Mouse (Mus musculus): ENCODE data around the gene Smpd3. TPM values are rescaled to one million over a fixed set of nuclear protein-coding genes. Genes with fewer than 3 reads are reported as not detected.
A peak's percentile ranks its signal among the peaks of the same experiment; 100 is the strongest.

Smpd3 gene
- 2.7 and 2.9 TPM in 2 replicates for polyA plus RNA-seq (2015; fragmentation: Nextera tagmentation; extraction: Ambion mirVana)

DNA sequence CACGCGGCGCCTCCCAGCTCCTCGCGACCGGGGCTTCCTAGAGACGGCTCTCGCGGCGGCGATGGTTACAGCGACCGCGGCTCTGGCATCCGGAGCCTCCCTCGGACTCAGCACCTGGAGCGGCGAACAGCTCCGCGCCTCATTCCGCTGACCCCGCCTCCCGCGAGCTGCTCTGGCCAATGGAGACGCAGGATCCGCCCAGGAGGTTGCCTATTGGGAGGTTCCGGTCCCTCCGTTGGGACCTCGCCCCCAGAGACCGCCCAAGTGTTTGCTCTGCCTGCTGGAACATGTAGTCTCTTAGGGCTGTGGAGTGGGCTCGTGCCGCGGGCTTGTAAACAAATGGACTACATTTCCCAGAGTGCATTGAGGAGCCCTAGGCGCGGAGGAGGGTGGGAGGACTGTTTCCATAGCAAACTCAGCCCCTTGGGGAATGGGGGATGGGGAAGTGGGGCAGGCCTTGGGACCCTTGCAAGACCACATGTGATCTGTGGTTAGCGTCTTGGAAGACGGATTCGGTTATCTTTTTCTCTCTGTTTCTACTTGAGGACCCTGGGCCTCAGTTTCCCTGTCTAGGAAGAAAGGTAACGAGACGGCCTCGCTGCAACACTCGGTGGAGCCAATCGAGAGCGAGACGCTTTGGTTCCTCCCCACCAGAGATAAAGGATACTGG is at the start of gene Smpd3:
Gene Smpd3, minus strand, starts transcription at position 137 of the 670 bp plus-strand sequence.
- H3K4me3 ChIP-seq (ENCODE audit: low read length): peak within 1 kb of the TSS; percentile 71
- H3K9ac ChIP-seq (ENCODE audit: low read length): peak within 1 kb of the TSS; percentile 71
- peaks cover 24% of the 10 kb centered on the region for H3K27me3 ChIP-seq (ENCODE audit: control insufficient read depth, insufficient read depth, low read length)
- ATAC-seq (replicated peaks; ENCODE audit: extremely low read depth, insufficient read depth, low FRiP score): peak; percentile 99
- no peaks in the 10 kb centered on the region for H3K9me3 ChIP-seq (replicated peaks; ENCODE audit: control insufficient read depth, low read length)
- under 1% methylated on average over 45 of the region's 45 CpGs for WGBS
- H3K27ac ChIP-seq (ENCODE audit: low read length): peak within 1 kb of the TSS; percentile 68
- H3K4me2 ChIP-seq (ENCODE audit: low read depth, low read length): peak within 1 kb of the TSS; percentile 73
- no peaks in the 10 kb centered on the region for H3K36me3 ChIP-seq (ENCODE audit: control insufficient read depth, insufficient read depth)
- H3K4me1 ChIP-seq (ENCODE audit: control insufficient read depth, insufficient read depth, low read length): peaks cover 9% of the 10 kb centered on the region; the same call in 1 of the 2 replicates

DNA sequence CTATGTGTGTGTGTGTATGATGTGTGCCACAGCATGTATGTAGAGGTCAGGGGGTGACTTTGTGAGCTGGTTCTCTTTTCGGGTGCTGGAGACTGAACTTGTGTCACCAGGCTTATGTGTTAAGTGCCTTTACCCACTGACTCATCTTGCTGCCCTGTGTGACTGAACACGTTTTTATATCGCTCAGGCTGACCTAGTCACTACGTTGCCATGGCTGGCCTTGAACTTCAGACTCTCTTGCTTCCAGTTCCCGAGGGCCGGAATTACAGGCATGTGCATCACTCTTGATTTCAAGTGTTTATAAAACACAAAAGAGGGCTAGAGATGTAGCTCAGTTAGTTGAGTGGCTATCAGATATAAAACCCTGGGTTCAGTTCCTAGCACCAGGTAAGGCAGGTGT is 43.2 kb upstream of the Smpd3 start:
- 81% methylated on average over 6 of the region's 6 CpGs for WGBS
- Histone ChIP-seq H3K9ac (ENCODE audit: low read length) (no peak overlapping the region), H3K4me3 (ENCODE audit: low read length) (no peak overlapping the region), H3K4me2 (ENCODE audit: low read depth, low read length) (no peak overlapping the region), H3K9me3 (replicated peaks; ENCODE audit: control insufficient read depth, low read length) (no peaks in the 10 kb centered on the region), H3K4me1 (ENCODE audit: control insufficient read depth, insufficient read depth, low read length) (peaks cover 20% of the 10 kb centered on the region), H3K27me3 (ENCODE audit: control insufficient read depth, insufficient read depth, low read length) (no peaks in the 10 kb centered on the region), H3K36me3 (ENCODE audit: control insufficient read depth, insufficient read depth) (no peaks in the 10 kb centered on the region), H3K27ac (ENCODE audit: low read length) (no peak overlapping the region)
- no peak for ATAC-seq (replicated peaks; ENCODE audit: extremely low read depth, insufficient read depth, low FRiP score)

DNA sequence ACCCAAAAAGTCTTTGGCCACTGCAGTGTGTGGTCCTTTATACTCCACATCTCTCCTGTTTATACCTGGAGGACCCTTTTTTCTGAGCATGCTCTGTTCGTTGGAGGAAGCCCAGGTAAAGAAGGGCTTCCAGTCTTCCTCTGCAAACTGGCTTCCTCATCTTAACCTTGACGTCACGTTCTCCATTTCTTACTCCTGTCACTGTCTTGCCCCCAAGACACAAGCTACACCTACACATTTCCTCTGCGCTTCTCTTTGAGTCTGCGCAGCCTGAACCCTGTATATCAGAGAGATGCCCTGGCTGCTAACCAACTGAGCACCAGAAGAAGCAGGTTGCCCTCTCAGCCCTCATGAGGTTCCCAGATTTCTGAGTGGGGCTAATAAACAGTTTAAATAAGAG is 41.6 kb upstream of the Smpd3 start:
- Histone ChIP-seq H3K9ac (ENCODE audit: low read length) (no peak overlapping the region), H3K36me3 (ENCODE audit: control insufficient read depth, insufficient read depth) (no peaks in the 10 kb centered on the region), H3K4me1 (ENCODE audit: control insufficient read depth, insufficient read depth, low read length) (peaks cover 20% of the 10 kb centered on the region), H3K9me3 (replicated peaks; ENCODE audit: control insufficient read depth, low read length) (no peaks in the 10 kb centered on the region), H3K4me2 (ENCODE audit: low read depth, low read length) (no peak overlapping the region), H3K27ac (ENCODE audit: low read length) (peak overlapping the region; percentile 36), H3K4me3 (ENCODE audit: low read length) (no peak overlapping the region), H3K27me3 (ENCODE audit: control insufficient read depth, insufficient read depth, low read length) (no peaks in the 10 kb centered on the region)
- no peak for ATAC-seq (replicated peaks; ENCODE audit: extremely low read depth, insufficient read depth, low FRiP score)
- 69% methylated on average over 5 of the region's 5 CpGs for WGBS

DNA sequence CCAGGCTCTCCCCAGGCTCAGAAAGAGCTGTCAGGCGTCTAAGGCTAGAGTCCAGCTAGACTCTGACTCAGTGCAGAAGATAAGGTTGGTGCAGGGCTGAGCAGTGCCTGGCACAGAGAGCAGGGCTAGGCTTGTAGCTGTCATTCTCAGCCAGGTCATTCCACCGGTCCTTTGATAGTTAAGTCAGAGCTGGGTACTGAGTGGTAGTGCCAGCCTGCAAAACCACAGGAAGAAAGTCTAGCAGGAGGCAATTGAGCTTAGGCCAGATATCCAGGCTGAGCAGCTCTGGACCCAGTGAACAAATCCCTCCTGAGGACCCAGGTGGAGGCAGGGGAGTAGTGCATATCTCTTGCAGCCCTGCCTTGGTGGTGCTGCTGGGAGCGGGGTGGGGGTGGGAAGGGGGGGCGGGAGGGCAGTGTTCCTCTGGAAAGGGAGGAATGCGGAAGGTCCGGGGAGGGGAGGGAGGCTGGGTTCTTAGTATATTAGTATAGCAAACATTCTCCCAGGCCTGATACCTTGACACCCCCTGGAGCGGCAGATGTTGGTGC is 40.8 kb upstream of the Smpd3 start:
- peak; percentile 75 for ATAC-seq (replicated peaks; ENCODE audit: extremely low read depth, insufficient read depth, low FRiP score)
- H3K4me1 ChIP-seq (ENCODE audit: control insufficient read depth, insufficient read depth, low read length): peaks cover 20% of the 10 kb centered on the region
- no peaks in the 10 kb centered on the region for H3K9me3 ChIP-seq (replicated peaks; ENCODE audit: control insufficient read depth, low read length)
- no peak overlapping the region for H3K9ac ChIP-seq (ENCODE audit: low read length)
- 16% methylated on average over 7 of the region's 7 CpGs for WGBS
- no peak overlapping the region for H3K4me2 ChIP-seq (ENCODE audit: low read depth, low read length)
- H3K4me3 ChIP-seq (ENCODE audit: low read length): no peak overlapping the region
- no peaks in the 10 kb centered on the region for H3K36me3 ChIP-seq (ENCODE audit: control insufficient read depth, insufficient read depth)
- H3K27me3 ChIP-seq (ENCODE audit: control insufficient read depth, insufficient read depth, low read length): no peaks in the 10 kb centered on the region
- H3K27ac ChIP-seq (ENCODE audit: low read length): peak overlapping the region; percentile 36

DNA sequence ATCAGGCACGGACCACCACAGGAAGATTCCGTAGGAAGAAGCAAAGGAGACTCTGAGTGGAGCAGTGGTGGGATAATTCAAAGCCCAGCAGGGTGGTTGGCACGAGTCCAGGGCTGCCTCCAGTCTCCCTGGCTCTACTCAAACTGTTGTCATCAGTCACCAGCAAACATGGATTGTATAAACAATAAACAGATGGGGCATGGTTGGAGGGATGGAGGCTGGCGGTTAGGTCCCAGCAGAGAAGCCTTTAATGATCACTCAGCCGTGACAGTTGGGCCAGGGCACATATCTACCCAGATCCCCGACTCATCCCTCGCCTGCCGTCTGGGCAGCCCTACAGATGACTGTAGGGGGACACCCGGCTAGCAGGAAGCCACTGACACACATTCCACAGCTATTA is 39.1 kb upstream of the Smpd3 start:
- H3K9me3 ChIP-seq (replicated peaks; ENCODE audit: control insufficient read depth, low read length): no peaks in the 10 kb centered on the region
- no peak overlapping the region for H3K27ac ChIP-seq (ENCODE audit: low read length)
- no peak overlapping the region for H3K4me2 ChIP-seq (ENCODE audit: low read depth, low read length)
- 26% methylated on average over 9 of the region's 9 CpGs for WGBS
- no peak for ATAC-seq (replicated peaks; ENCODE audit: extremely low read depth, insufficient read depth, low FRiP score)
- H3K4me1 ChIP-seq (ENCODE audit: control insufficient read depth, insufficient read depth, low read length): peaks cover 20% of the 10 kb centered on the region
- no peaks in the 10 kb centered on the region for H3K36me3 ChIP-seq (ENCODE audit: control insufficient read depth, insufficient read depth)
- no peaks in the 10 kb centered on the region for H3K27me3 ChIP-seq (ENCODE audit: control insufficient read depth, insufficient read depth, low read length)
- H3K4me3 ChIP-seq (ENCODE audit: low read length): no peak overlapping the region
- no peak overlapping the region for H3K9ac ChIP-seq (ENCODE audit: low read length)

DNA sequence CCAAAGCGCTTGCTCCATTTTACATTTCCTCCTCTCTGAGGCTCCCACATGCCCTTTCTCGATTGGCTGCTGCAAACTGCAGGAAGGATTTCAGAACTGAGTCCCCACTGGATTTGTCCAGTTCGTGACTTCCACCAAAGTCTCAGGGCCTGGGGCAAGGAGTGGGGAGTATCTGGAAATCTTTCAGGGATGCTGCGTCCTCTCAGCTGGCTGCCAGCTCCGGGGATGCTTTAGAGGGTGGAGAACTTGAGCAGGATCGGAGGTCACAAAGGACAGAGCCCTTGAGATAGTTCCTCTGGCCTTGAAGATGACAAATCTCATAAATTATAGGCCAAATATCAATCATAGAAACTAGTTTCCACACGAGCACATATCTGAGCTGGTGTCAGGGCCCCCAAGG is 38.2 kb upstream of the Smpd3 start:
- no peak overlapping the region for H3K4me3 ChIP-seq (ENCODE audit: low read length)
- 69% methylated on average over 7 of the region's 7 CpGs for WGBS
- H3K9me3 ChIP-seq (replicated peaks; ENCODE audit: control insufficient read depth, low read length): no peaks in the 10 kb centered on the region
- no peaks in the 10 kb centered on the region for H3K27me3 ChIP-seq (ENCODE audit: control insufficient read depth, insufficient read depth, low read length)
- H3K27ac ChIP-seq (ENCODE audit: low read length): no peak overlapping the region
- H3K36me3 ChIP-seq (ENCODE audit: control insufficient read depth, insufficient read depth): no peaks in the 10 kb centered on the region
- H3K4me2 ChIP-seq (ENCODE audit: low read depth, low read length): no peak overlapping the region
- no peak for ATAC-seq (replicated peaks; ENCODE audit: extremely low read depth, insufficient read depth, low FRiP score)
- peaks cover 20% of the 10 kb centered on the region for H3K4me1 ChIP-seq (ENCODE audit: control insufficient read depth, insufficient read depth, low read length)
- H3K9ac ChIP-seq (ENCODE audit: low read length): no peak overlapping the region

DNA sequence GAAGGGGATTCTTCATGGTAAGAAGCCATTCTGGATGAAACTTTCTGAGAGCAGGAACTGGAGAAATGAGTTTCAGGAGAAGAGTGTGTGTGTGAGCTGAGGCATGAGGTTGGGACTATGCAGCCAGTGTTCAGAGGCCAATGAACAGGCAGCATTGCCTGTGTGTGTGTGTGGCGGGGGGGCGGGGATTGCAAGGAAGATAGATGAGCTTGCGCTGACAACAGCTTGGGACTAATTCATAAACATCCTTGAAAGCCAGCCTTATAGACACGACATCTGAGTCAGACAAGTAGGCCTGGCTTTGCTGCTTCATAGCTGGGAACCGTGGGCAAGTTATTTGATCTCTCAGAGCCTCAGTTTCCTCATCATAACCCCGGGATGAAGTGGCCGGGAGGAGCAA is 31.3 kb upstream of the Smpd3 start:
- 70% methylated on average over 7 of the region's 7 CpGs for whole genome bisulfite sequencing
- H3K9ac ChIP-seq (ENCODE audit: low read length): no peak overlapping the region
- H3K4me2 ChIP-seq (ENCODE audit: low read depth, low read length): no peak overlapping the region
- no peaks in the 10 kb centered on the region for H3K4me1 ChIP-seq (ENCODE audit: control insufficient read depth, insufficient read depth, low read length)
- H3K27me3 ChIP-seq (ENCODE audit: control insufficient read depth, insufficient read depth, low read length): no peaks in the 10 kb centered on the region
- H3K27ac ChIP-seq (ENCODE audit: low read length): no peak overlapping the region
- H3K36me3 ChIP-seq (ENCODE audit: control insufficient read depth, insufficient read depth): no peaks in the 10 kb centered on the region
- peaks cover 4% of the 10 kb centered on the region for H3K9me3 ChIP-seq (replicated peaks; ENCODE audit: control insufficient read depth, low read length)
- ATAC-seq (replicated peaks; ENCODE audit: extremely low read depth, insufficient read depth, low FRiP score): no peak
- H3K4me3 ChIP-seq (ENCODE audit: low read length): no peak overlapping the region

DNA sequence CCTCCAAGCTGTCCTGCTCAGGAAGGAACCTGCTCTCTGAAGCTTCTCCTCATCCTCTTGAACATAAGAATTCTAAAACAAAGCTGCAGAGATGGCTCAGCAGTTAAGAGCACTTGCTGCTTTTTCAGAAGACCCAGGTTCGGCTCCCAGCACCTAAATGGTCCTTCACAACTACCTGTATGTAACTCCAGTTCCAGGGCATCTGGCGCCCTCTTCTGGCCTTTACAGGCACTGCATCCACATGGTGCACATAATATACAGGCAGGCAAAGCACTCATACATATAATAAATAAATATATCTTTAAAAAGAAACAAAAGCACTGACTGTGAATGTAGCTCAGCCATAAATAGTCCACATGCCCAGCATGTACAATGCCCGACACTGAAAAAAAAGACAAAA is 30.7 kb upstream of the Smpd3 start:
- Histone ChIP-seq H3K36me3 (ENCODE audit: control insufficient read depth, insufficient read depth) (no peaks in the 10 kb centered on the region), H3K4me3 (ENCODE audit: low read length) (no peak overlapping the region), H3K4me2 (ENCODE audit: low read depth, low read length) (no peak overlapping the region), H3K4me1 (ENCODE audit: control insufficient read depth, insufficient read depth, low read length) (no peaks in the 10 kb centered on the region), H3K9ac (ENCODE audit: low read length) (no peak overlapping the region), H3K27me3 (ENCODE audit: control insufficient read depth, insufficient read depth, low read length) (no peaks in the 10 kb centered on the region), H3K9me3 (replicated peaks; ENCODE audit: control insufficient read depth, low read length) (peaks cover 4% of the 10 kb centered on the region), H3K27ac (ENCODE audit: low read length) (no peak overlapping the region)
- no peak for ATAC-seq (replicated peaks; ENCODE audit: extremely low read depth, insufficient read depth, low FRiP score)
- whole genome bisulfite sequencing: 60% methylated on average over 3 of the region's 3 CpGs

DNA sequence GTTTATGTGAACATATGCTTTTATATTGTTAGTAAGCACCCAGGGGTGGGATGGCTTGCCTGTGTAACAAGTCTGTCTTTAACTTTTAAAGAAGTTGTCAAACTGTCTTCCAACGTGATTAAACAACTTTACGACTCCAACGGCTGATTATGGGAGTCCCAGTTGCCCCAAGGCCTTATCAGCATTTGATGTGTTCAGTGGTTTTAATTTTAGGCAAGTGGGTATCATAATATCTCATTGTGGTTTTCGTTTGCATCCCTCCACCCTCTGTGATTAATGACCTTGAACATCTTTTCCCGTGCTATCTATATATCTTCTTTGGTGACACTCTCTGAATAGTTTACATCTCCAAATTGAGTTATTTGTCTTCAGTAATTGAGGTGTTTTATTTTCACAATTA is 27.0 kb upstream of the Smpd3 start:
- Histone ChIP-seq H3K4me3 (ENCODE audit: low read length) (no peak overlapping the region), H3K9me3 (replicated peaks; ENCODE audit: control insufficient read depth, low read length) (peaks cover 4% of the 10 kb centered on the region), H3K9ac (ENCODE audit: low read length) (no peak overlapping the region), H3K27ac (ENCODE audit: low read length) (no peak overlapping the region), H3K27me3 (ENCODE audit: control insufficient read depth, insufficient read depth, low read length) (no peaks in the 10 kb centered on the region), H3K4me1 (ENCODE audit: control insufficient read depth, insufficient read depth, low read length) (no peaks in the 10 kb centered on the region), H3K4me2 (ENCODE audit: low read depth, low read length) (no peak overlapping the region), H3K36me3 (ENCODE audit: control insufficient read depth, insufficient read depth) (no peaks in the 10 kb centered on the region)
- WGBS: 69% methylated on average over 5 of the region's 5 CpGs
- ATAC-seq (replicated peaks; ENCODE audit: extremely low read depth, insufficient read depth, low FRiP score): no peak

All from heart, embryonic 16.5 days (tissue).